30 mouse cellular contexts compared by ENCODE assay signal in genomic region chr3:88643078-88643477, GRCm38 (mm10). TPM values are rescaled to one million over a fixed set of nuclear protein-coding genes. Genes with fewer than 3 reads are reported as not detected.
"Had no signal": no experiment of that assay in that cellular context is flagged by ENCODE, and none has a peak within 500 bp of the region (broad histone marks: within the 10 kb centered on the region; RNA-seq: fewer than 3 reads in every experiment).

No protein-coding gene starts in this region.

- H3K4me3 ChIP-seq: liver, embryonic 13.5 days; neural tube, embryonic 12.5 days; neural tube, embryonic 15.5 days had no signal

- H3K4me1 ChIP-seq: liver, embryonic 13.5 days; neural tube, embryonic 12.5 days; neural tube, embryonic 15.5 days had no signal

- H3K9me3 ChIP-seq: liver, embryonic 13.5 days; neural tube, embryonic 12.5 days; neural tube, embryonic 15.5 days had no signal

- DNase-seq: kidney, adult 11 months; kidney, adult 8-10 months; kidney, postnatal 14 days; left cerebral cortex, postnatal 4 days; liver, embryonic 13.5 days; lung, adult 2 months; lung, postnatal 14 days; lung, postnatal 4 days; midbrain, embryonic 14.5 days; right cerebral cortex, adult 18-20 months; right cerebral cortex, postnatal 14 days; right cerebral cortex, postnatal 4 days; thymus, adult 2 months; thymus, postnatal 14 days had no signal

- H3K27me3 ChIP-seq: liver, embryonic 13.5 days; neural tube, embryonic 12.5 days; neural tube, embryonic 15.5 days had no signal

- H3K4me2 ChIP-seq: liver, embryonic 13.5 days; midbrain, embryonic 11.5 days; neural tube, embryonic 12.5 days; neural tube, embryonic 15.5 days had no signal

- H3K27ac ChIP-seq: liver, embryonic 13.5 days; neural tube, embryonic 12.5 days; neural tube, embryonic 15.5 days; stomach, postnatal 0 days had no signal

- H3K9ac ChIP-seq: liver, embryonic 13.5 days; neural tube, embryonic 12.5 days; neural tube, embryonic 15.5 days had no signal

RNA-seq across cellular contexts. Expression of gene Rxfp4, which starts 9.9 kb away (rescaled TPM):
- total RNA-seq: layer of hippocampus, adult 8-10 months; layer of hippocampus, postnatal 10 days; left cerebral cortex, adult 8-10 months; left cerebral cortex, postnatal 14 days; left cerebral cortex, postnatal 4 days; liver, adult 2 months; megakaryocyte progenitor cell, adult 5-6 weeks; megakaryocyte-erythroid progenitor cell, adult 5-6 weeks; midbrain, postnatal 0 days had no signal
- polyA plus RNA-seq: kidney, embryonic 16.5 days; liver, adult 2 months; liver, embryonic 13.5 days; liver, embryonic 16.5 days; lung, embryonic 16.5 days; midbrain, embryonic 14.5 days; midbrain, postnatal 0 days; neural tube, embryonic 12.5 days; neural tube, embryonic 15.5 days; stomach, embryonic 14.5 days; thymus, adult 2 months had no signal
